ENCODE assay signal across 10 mouse cellular contexts in the genomic region with DNA sequence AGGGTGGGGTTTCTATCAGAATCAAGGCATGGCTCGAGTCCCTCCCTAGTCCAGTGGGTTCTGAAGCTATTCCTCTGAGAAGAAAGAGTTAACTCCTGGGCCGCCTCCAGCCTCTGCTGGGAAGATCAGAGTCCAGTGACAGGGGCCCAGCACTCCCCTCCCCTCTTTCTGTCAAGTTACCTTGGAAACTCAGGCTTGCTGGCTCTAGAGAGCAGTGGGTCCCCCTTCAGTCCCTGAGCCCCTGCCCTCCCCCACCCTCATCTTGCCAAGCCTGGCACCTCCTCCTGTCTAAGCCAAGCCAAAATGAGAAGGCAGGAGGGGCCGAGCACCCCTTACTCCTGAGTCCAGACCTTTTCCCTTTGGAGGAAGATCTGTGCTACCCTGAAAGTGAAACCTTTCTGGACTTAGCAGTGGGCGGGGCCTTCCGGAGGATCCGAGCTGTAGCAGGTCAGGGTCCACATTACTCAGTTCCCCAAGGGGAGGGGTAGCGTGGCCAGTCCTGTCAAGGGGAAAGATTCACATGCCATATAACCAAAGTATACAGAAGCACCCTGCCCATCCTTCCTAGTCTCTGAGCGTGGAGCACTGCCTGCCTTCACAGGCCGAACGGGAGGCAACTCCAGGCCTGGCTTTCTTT. TPM values are rescaled to one million over a fixed set of nuclear protein-coding genes. Genes with fewer than 3 reads are reported as not detected.
A peak's percentile ranks its signal among the peaks of the same experiment; 100 is the strongest.
DNase-seq lines count a peak whose midpoint lies in the region; ATAC-seq and TF ChIP-seq lines count a peak whose summit lies in the region.
"Had no signal": no experiment of that assay in that cellular context is flagged by ENCODE, and none has a peak within 500 bp of the region (broad histone marks: within the 10 kb centered on the region; RNA-seq: fewer than 3 reads in every experiment).

No protein-coding gene starts in this region.

- no peak for ATAC-seq in neural tube, embryonic 12.5 days (ENCODE audit: low FRiP score, low read depth)
- ATAC-seq in hindbrain, postnatal 0 days = peak; percentile 76
- no peak for ATAC-seq in erythroid progenitor cell, adult 5-6 weeks (replicated peaks; ENCODE audit: low FRiP score, poor library complexity, severe bottlenecking)
- ATAC-seq: Patski had no signal

- peaks cover 2% of the 10 kb centered on the region; the same call in 1 of the 2 replicates for H3K27me3 ChIP-seq in neural tube, embryonic 12.5 days (replicated peaks)
- no peaks in the 10 kb centered on the region for H3K27me3 ChIP-seq in hindbrain, postnatal 0 days (ENCODE audit: insufficient read depth, low read length)
- H3K27me3 ChIP-seq: Patski had no signal

- TF ChIP-seq CTCF in hindbrain, postnatal 0 days (IDR thresholded peaks at IDR 0.05; ENCODE audit: low read depth) = no peak

- H3K27ac ChIP-seq in neural tube, embryonic 12.5 days = no peak overlapping the region
- H3K27ac ChIP-seq in hindbrain, postnatal 0 days = peak overlapping the region; percentile 68

- no peak for DNase-seq in neural tube, embryonic 10.5 days (ENCODE audit: extremely low spot score, low spot score)
- peak; percentile 84 for DNase-seq in hindbrain, postnatal 0 days (ENCODE audit: low spot score)
- peak; percentile 58 for DNase-seq in liver
- DNase-seq in yolk sac, embryonic 10.5 days (ENCODE audit: low spot score) = peak; percentile 88
- DNase-seq in spleen, adult 18-20 months = no peak
- DNase-seq in heart, postnatal 4 days = no peak

- H3K4me1 ChIP-seq in neural tube, embryonic 12.5 days = peaks cover 39% of the 10 kb centered on the region
- peaks cover 14% of the 10 kb centered on the region for H3K4me1 ChIP-seq in hindbrain, postnatal 0 days (ENCODE audit: insufficient read depth, low read length)

- no peaks in the 10 kb centered on the region; the same call in 1 of the 2 replicates for H3K36me3 ChIP-seq in neural tube, embryonic 12.5 days
- H3K36me3 ChIP-seq in hindbrain, postnatal 0 days (ENCODE audit: insufficient read depth, low read length) = no peaks in the 10 kb centered on the region

- H3K4me2 ChIP-seq in neural tube, embryonic 12.5 days (replicated peaks) = peak overlapping the region; percentile 24
- no peak overlapping the region; the same call in 1 of the 2 replicates for H3K4me2 ChIP-seq in hindbrain, postnatal 0 days (ENCODE audit: low read depth, low read length)

- WGBS in neural tube, embryonic 12.5 days = 53% methylated on average over 10 of the region's 10 CpGs
- 18% methylated on average over 10 of the region's 10 CpGs for WGBS in hindbrain, postnatal 0 days

- H3K9me3 ChIP-seq in neural tube, embryonic 12.5 days = no peaks in the 10 kb centered on the region
- H3K9me3 ChIP-seq in hindbrain, postnatal 0 days (ENCODE audit: low read length) = no peaks in the 10 kb centered on the region

- H3K4me3 ChIP-seq in neural tube, embryonic 12.5 days = no peak overlapping the region
- H3K4me3 ChIP-seq in hindbrain, postnatal 0 days (ENCODE audit: low read length) = no peak overlapping the region
- H3K4me3 ChIP-seq: erythroblast, embryonic 14.5 days had no signal

- H3K9ac ChIP-seq in neural tube, embryonic 12.5 days = no peak overlapping the region
- no peak overlapping the region for H3K9ac ChIP-seq in hindbrain, postnatal 0 days (replicated peaks; ENCODE audit: low read length)

RNA-seq across cellular contexts. Expression of gene Tmem104, which starts 9.6 kb away (rescaled TPM):
- 8.6 and 9.7 TPM in 2 replicates for polyA plus RNA-seq in neural tube, embryonic 12.5 days (2016; fragmentation: Nextera tagmentation; extraction: Ambion mirVana)
- 6.4 and 11.1 TPM in 2 replicates for total RNA-seq in hindbrain, postnatal 0 days (2014; rRNA removed)
- 10.1 and 13.5 TPM in 2 replicates for polyA plus RNA-seq in hindbrain, postnatal 0 days (2015; fragmentation: Nextera tagmentation; extraction: Ambion mirVana)
- 5.0 and 6.3 TPM in 2 replicates for total RNA-seq in erythroid progenitor cell, adult 5-6 weeks (2015; ENCODE audit: low replicate concordance)
- total RNA-seq in erythroid progenitor cell, adult 5-6 weeks (2017; ENCODE audit: low replicate concordance) = 0.64 and 6.3 TPM in 2 replicates
- total RNA-seq in heart, postnatal 4 days (2021) = 1 to 10 TPM; 5.2 to 9.3 TPM

RNA-seq across cellular contexts. Expression of gene Nat9, which starts 10.0 kb away (rescaled TPM):
- polyA plus RNA-seq in neural tube, embryonic 12.5 days (2016; fragmentation: Nextera tagmentation; extraction: Ambion mirVana) = 19.7 and 20.3 TPM in 2 replicates
- total RNA-seq in hindbrain, postnatal 0 days (2014; rRNA removed) = 17.3 and 27.8 TPM in 2 replicates
- polyA plus RNA-seq in hindbrain, postnatal 0 days (2015; fragmentation: Nextera tagmentation; extraction: Ambion mirVana) = 17.3 and 22.2 TPM in 2 replicates
- 9.2 and 11.2 TPM in 2 replicates for total RNA-seq in erythroid progenitor cell, adult 5-6 weeks (2015; ENCODE audit: low replicate concordance)
- total RNA-seq in erythroid progenitor cell, adult 5-6 weeks (2017; ENCODE audit: low replicate concordance) = 2.3 TPM in 1 of 2 replicates, not detected in the other
- 10 to 100 TPM; 11.9 to 12.0 TPM for total RNA-seq in heart, postnatal 4 days (2021)

RNA-seq across cellular contexts. Expression of gene Slc9a3r1, which starts 14.5 kb away (rescaled TPM):
- polyA plus RNA-seq in neural tube, embryonic 12.5 days (2016; fragmentation: Nextera tagmentation; extraction: Ambion mirVana) = 36.7 and 41.1 TPM in 2 replicates
- total RNA-seq in hindbrain, postnatal 0 days (2014; rRNA removed) = 72.6 and 76.9 TPM in 2 replicates
- polyA plus RNA-seq in hindbrain, postnatal 0 days (2015; fragmentation: Nextera tagmentation; extraction: Ambion mirVana) = 91.8 and 98.2 TPM in 2 replicates
- total RNA-seq in erythroid progenitor cell, adult 5-6 weeks (2015; ENCODE audit: low replicate concordance) = 15.1 and 16.8 TPM in 2 replicates
- 13.1 and 13.7 TPM in 2 replicates for total RNA-seq in erythroid progenitor cell, adult 5-6 weeks (2017; ENCODE audit: low replicate concordance)
- total RNA-seq in heart, postnatal 4 days (2021) = 10 to 100 TPM; 13.9 to 15.3 TPM

RNA-seq across cellular contexts. Expression of gene Cd300lf, which starts 43.9 kb away (rescaled TPM):
- polyA plus RNA-seq in neural tube, embryonic 12.5 days (2016; fragmentation: Nextera tagmentation; extraction: Ambion mirVana) = 0.61 TPM in 1 of 2 replicates, not detected in the other
- not detected in 2 replicates for total RNA-seq in hindbrain, postnatal 0 days (2014; rRNA removed)
- polyA plus RNA-seq in hindbrain, postnatal 0 days (2015; fragmentation: Nextera tagmentation; extraction: Ambion mirVana) = 0.23 and 0.37 TPM in 2 replicates
- total RNA-seq in erythroid progenitor cell, adult 5-6 weeks (2015; ENCODE audit: low replicate concordance) = 1.7 and 2.9 TPM in 2 replicates
- 8.6 and 10.7 TPM in 2 replicates for total RNA-seq in erythroid progenitor cell, adult 5-6 weeks (2017; ENCODE audit: low replicate concordance)
- under 1 TPM; 0.31 to 0.52 TPM for total RNA-seq in heart, postnatal 4 days (2021)
- polyA plus RNA-seq: erythroblast, embryonic 14.5 days; Patski had no signal

Comparison
In these comparisons a context has a peak if more than half of its experiments do, and no peak if none do; other contexts are left out.
1. DNase-seq: peak in hindbrain, postnatal 0 days (single experiment), liver (single experiment) and yolk sac, embryonic 10.5 days (single experiment); none in neural tube, embryonic 10.5 days (single experiment), spleen, adult 18-20 months (0 of 2) and heart, postnatal 4 days (single experiment).